Mouse (Mus musculus) CH12F3 (cell line): ENCODE data around the gene Meis1.

ENCODE experiments used
- in situ Hi-C: fragments of 300-500 bp; cut with MboI; formaldehyde crosslinking; loops from 2 replicates; pipeline ENCODE4 v1.14.3; 2020; ENCODE audit warnings: low sequenced_read_pairs

Meis1 gene

DNA sequence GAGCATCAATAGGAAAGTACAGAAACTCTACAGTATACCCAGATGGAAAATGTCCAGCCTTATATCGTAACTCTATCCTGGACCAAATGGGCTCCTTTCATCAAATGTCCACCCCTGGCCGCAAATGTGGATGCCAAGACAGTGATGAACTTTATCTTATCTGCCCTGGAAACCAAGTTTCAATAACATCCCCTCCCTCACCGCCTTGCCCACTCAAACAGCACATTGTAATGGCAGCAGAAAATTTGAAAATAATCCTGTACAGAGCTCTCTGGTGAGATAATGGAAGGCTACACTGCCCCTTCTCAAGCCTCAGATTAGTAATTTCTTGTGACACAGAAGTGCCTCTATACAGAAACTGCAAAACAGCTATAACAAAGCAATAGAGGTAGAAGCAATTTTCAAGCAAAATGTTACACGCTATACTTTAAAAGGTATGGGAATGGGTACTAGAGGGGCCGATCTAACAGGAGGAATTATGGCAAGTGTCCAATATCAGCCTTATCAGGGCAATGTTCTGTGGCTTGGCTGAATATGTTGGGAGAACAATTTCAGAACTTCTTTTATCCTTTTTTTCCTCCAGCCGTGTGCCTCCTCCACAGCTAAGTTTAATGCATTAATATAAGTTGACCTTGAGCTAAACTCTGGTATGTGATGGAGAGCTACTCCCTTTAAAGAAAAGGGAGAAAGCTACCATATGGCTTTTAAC lies 106.3 kb downstream of the Meis1 start:
- in situ Hi-C loops: no loop called here

DNA sequence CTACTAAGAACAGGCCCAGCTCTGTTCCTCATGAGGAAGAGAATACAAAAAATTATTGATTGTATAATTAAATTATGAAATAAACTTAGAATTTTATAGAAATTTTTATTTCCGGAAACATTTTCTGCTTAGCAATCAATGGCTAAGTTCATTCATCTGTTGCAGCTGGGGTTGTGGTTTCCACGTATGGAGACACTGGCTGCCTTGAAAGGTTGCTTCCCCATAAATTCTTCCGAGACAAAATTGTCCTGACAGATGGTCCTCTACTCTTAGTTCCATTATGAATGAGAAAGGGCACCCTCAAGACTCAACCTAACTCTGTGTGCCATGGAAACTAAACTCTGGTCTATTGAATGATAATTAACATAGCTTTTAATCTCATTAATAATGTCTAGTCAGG lies 111.9 kb downstream of the Meis1 start:
- in situ Hi-C loops: no loop called here

DNA sequence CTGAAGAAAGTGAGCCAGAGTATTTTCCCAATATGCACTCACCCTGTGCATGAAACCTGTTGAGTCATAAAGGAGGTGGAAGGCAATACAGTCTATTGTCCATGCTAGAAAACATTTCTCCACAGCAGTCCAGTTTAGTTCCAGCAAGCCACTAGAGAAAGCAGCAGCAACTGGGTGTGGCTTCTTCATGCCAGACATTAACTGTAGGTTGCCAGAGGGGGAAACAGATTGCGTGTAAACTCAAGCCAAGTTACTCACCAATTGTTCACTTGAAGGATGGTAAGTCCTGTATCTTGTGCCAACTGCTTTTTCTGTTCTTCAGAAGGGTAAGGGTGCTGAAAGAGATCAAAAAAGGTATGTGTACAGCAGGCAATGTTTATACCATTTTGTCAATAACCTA lies 113.4 kb downstream of the Meis1 start:
- in situ Hi-C loops: no loop called here

DNA sequence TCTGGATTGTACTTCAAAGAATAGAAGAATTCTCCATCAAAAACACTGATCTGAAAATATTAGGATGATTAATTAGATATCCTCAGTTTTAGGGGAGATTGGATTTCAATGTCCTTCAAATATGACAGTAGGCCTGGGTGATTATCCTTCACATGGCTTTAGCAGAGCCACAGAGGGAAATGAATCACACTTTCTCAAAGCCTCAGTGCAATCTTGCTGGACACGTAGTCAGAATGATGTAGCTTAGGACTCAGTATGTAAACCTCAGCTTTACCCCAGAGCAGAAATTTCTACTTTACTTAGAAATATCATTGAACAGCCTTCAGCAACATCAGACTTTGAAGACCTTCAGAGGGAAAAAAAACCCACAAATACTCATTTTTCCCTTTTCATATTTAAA lies 113.9 kb downstream of the Meis1 start:
- in situ Hi-C loops: no loop called here

DNA sequence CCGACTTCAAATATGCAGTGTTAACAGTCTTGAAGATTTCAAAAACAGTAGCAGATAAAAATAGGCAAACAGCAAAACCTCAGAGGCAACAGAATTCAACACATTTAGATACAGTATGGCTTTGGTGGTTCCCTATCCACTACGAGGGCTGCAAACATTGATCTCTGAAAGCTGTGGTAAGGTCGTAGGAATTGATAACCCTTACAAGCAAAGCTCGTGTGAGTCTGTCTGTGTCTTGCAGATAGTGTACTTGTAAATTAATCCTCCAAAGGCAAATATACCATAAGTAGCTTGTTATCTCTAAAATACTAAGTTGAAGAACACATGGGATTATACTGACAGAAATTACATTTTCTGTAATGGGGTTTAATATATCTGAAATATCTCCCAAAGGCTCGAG lies 114.5 kb downstream of the Meis1 start:
- in situ Hi-C loops: no loop called here

DNA sequence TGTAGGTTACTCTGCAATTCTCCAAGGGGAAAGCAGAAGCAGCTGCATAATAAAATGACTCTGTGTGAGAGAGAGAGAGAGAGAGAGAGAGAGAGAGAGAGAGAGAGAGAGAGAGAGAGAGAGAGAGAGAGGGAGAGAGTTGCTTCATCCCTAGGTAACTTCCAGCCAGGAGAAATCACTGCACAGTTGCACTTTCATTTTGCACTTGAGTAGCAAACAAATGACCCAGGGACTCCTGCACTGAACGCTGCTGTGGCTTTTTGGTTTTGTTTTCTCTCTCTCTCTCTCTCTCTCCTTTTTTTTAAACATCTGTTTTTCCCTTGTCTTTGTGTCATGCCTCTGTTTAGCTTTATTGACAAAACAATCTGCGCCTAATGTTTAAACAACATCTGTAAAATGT lies 118.3 kb downstream of the Meis1 start:
- in situ Hi-C loops: no loop called here

DNA sequence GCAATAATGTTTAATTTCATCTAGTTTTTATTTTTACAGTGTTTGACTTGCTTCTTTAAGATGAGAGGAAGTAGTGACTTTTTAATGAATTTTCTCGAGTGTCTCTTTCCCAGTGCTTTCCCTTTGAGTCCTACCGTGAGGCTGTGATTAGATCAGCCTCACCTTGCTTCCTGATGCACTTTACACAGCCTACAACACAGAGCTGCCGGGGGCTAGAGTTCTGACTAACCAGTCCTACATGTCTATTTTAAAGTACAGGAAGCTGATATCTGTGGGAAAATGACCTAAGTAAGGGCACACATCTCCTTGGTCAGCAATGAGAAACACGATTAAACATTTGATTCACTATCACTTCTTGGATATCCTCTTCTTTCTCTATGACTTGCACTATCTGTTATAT lies 119.9 kb downstream of the Meis1 start:
- in situ Hi-C loops: no loop called here

DNA sequence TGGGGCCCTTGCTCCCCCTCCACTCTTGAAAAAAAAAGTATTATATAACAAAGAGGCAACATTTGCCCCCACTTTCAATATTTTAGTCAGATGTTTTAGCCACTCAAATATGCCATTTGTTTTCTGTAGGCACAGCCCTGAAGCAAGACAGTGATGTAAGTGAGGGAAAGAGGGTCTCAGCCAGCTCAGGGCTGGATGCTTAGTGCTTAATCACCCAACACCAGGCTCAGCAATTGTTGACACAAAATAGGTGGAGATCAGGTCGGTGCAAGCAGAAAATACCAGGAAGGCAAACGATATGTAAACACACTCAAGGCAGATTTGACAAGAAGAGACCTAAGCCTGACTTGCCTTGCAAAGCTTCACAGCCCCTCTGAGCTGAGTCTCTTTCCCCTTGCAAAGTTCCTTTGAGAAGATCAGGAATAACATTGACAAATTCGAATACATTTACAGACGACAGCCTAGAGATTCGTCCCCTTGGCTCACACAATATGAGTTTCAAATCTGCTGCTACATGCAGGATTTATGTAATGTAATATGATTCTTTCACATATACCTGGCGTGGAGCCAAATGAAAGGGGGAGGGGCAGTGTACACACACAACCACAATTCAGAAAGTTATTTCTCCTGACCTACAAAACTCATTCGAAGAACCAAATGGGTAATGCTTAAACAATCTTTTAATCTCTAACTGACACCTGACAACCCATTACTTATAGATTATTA lies 120.7 kb downstream of the Meis1 start:
- in situ Hi-C loops: no loop called here

DNA sequence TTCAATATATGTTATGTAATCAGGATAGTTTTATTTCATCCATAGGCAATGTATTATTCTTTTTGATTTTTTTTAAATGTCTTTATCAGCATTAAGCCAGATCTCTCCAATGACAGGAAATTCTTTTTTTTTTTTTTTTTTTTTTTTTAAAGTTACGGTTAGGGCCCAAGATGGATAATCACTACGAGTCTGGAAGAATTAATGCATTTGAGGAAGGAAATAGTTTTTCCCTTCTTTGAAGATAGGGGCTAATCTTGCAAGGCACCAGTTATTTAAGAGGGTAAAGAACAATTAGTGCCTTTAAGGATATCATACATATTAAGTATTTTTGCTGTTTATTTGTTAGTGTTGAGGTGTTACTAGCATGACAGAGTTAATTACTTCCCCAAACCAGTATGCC lies 121.5 kb downstream of the Meis1 start:
- in situ Hi-C loops: no loop called here

DNA sequence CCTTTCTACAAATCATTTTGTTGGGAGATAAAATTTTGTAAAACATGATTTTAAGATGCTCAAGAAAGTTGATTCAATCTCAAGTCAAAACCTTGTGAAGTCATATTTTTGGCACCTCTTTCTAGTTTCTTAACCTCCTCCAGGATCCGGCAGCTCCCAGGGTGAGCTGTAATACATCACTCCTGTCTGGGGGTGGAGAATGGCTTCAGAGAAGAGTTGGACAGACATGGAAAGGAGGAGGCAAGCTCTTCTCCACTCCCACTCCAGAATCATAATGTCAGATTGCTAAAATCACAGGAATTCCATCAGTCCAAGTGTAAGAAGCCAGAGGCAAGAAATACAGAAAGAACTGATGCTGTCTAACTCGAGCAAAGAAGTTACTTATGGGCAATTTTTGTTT lies 126.3 kb downstream of the Meis1 start:
- in situ Hi-C loops: no loop called here

DNA sequence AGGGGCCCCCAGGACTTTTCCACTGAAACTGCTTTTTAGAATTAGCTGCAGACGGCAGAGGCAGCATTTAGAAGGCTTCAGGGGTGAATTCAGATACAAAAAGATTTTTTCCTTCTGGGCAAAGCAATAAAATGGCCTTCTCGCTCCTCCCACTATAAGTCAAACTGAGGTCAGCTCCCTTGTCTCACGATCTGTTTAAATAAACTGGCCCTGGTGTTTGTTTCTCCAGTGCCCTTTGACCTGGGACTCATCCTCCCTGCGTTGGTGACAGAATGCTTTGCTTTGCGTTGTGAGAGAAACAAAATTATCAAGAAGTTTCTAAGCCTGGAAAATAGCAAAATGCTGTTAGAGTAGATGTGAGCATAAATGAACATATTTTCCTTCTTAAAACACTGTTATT lies 129.6 kb downstream of the Meis1 start:
- in situ Hi-C loops: no loop called here

DNA sequence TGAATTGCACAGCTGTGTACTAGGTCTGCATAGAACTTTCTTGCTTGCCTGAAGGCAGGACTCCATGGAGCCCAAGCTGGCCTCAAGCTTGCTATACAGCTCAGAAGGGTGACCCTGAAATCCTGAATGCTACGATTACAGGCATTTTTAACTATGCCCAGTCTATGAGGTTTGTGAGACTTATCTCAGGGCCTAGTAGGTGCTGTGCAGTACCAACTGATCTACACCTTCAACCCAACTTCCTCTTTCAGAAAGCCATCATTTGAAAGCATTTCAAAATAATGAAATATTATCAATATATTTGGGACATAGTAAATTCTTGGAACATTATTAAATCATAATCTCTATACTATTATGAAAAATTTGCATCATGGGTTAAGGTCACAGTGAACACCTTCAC lies 130.1 kb downstream of the Meis1 start:
- in situ Hi-C loops: no loop called here

DNA sequence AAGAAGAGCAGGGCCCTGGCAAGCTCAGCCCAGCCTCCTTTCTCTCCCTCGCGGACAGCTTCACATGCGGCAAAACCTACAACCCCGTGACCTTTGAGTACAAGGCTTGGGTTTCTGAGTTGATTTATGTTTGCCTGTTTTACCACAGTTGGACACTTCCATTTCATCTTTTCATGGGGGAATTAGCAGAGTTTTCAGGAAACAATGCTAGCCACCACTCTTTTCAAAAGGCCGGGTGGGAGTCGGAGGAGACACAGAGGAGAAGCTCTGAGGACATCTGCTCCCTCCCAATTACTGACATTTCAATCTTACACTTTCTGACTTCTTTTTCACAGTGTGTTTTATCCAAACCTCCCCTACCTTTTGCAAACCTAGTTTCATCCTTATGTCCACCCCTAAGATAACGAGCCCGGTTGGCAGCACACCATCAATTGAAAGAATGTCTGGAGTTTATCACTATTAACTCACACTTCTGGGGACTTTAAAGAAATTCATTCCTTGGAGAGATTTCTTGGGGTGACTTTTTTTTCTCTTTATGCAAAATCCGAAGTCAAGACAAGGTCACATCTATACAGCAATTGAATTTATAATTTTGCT lies 133.0 kb downstream of the Meis1 start:
- in situ Hi-C loops: no loop called here

DNA sequence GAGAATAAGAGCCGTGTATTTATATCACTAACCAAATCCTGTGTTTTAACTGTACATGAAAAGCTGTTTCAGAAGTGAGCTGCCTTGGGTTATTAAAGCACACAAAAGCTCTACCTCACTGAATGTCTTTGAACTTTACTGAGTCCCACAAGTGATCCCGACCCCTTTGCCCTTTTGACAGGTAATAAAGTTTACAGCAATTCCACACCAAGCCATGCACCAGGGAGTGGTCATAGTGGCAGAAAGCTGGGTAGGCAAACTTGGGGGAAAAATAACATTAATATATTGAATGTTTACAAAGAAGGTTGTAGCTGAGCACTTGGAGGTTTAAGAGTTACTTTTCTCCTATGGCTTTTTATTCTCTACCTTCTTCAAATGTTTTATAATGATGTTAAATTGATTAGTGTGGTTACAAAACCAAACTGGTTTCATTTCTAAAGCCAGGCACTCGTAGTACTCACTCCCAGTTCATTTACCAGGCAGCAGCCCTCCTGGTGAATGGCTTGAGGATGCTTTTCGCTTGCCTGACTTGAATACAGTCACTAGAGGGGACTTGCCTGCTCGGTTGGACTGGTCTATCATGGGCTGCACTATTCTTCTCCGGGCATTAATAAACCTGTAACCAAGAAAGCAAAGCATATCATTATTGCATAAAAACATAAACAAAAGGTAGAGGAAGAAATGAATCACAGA lies 133.6 kb downstream of the Meis1 start:
- in situ Hi-C loops: no loop called here

DNA sequence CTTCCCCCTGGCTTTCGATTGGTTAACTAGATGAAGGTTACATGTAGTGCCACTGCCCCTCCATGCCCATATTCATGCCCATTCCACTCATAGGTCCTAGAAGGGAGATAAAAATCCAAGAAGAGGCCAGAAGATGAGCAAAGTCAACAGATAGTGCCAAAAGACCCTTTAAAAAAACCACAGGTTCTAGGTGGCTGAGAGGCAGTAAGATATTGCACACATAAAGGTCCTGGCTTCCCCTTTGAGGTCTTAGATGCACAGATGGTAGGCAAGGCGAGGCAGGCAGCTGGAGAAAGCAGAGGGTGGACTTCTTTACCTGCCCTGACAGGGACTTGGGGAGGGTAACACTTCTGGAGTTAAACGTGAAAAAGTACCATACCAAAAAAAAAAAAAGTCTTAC lies 134.8 kb downstream of the Meis1 start:
- in situ Hi-C loops: no loop called here

DNA sequence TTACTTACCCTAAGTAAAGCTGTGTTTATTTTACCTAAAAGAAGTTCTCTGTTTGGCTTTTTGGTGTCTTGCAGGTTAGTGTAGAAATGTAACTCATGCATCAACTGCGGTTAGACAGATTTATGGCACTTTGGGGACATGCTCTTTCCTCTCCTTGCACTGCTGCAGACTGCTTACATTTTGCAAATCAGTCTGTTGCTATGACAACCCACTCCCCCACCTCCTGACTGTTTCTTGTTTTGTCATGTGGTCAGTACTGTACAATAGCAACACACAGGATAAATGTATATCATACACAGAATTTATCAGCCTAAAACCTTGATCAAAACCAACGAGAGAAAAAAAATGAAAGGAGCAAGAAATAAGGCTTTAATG lies 135.3 kb downstream of the Meis1 start:
- in situ Hi-C loops: no loop called here

DNA sequence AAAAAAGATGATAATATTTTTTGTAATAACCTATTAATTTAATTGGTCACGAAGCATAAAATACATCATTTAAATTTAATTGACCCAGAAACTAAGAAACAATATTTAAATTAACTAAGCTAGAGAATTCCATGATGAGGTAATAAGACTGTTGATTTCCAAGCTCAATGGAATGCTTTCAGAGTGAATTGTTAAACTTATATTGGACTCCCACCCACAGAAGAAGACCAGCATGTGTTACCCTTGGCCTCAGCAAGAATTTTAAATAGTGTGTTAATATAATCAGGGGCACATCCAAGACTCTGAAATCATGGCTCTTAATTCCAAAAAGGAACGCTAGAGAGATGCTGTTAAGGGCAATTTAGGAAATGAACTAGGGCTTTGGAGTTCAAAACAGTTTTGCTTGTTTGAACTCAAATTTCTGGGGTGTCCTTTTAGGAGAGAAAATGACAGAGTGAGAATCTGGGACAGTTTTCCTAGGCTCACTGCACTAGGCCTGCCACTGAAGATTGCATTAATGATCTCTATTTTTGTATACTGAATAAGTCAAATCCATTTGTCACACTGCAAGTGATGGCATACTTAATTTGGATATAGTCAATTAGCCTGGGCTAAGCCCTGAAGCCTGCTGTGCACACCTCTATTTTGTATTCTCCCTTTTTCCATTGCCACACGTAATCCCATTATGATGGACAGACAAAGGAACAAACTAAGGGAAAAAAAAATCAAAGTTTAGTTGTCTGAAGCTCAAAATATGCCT lies 135.9 kb downstream of the Meis1 start:
- in situ Hi-C loops: no loop called here

DNA sequence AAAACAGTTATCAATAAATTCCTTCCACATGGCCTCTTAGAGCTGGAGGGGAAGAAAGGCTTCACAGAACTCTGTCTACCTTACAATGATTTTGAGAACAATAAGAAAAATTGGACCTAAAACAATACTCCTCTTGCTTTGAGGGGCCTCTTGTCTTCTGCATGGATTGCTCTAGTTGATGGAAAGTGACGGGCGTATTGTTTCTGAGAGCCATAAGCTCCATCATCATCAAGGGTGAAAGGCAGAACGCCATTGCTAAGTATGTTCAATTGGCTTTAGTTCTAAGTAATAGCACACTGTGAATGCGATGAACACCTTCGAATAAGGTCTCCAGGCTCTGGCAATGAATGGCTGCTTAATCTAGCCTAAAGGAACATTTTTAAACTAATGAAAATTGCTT lies 136.5 kb downstream of the Meis1 start:
- in situ Hi-C loops: no loop called here

DNA sequence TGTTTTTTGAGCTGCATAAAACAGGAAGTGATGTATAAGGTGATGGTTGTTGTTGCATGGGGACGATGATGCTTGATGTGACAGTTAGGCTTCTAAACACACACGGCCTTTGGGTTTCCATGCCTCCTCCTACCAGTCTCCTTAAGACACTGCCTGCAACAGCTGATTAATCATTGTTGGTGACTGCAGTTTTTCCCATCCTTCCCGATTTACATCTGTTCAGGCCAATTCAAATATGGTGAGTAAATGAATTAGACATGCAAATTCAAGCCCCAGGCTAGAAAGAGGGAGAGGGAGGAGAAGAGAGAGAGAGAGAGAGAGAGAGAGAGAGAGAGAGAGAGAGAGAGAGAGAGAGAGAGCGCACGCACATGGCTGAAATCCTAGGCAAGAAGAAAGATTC lies 138.0 kb downstream of the Meis1 start:
- in situ Hi-C loops: no loop called here

DNA sequence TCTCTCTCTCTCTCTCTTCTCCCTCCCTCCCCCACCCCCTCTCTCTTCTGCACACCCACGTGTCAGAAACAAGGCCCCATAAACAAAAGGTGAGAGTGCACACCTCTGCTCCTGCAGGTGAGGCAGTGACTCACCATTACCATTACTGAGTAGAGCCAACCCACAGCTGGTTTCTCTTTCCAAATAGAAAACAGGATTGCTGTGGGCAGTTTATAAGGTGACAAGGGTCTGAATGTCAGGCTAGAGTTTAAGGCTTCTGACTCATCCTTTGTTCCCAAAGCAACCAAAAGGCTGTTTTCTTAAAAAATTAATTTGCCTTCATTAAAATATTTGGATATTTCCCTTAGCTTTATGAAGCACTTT lies 139.3 kb downstream of the Meis1 start:
- in situ Hi-C loops: no loop called here

DNA sequence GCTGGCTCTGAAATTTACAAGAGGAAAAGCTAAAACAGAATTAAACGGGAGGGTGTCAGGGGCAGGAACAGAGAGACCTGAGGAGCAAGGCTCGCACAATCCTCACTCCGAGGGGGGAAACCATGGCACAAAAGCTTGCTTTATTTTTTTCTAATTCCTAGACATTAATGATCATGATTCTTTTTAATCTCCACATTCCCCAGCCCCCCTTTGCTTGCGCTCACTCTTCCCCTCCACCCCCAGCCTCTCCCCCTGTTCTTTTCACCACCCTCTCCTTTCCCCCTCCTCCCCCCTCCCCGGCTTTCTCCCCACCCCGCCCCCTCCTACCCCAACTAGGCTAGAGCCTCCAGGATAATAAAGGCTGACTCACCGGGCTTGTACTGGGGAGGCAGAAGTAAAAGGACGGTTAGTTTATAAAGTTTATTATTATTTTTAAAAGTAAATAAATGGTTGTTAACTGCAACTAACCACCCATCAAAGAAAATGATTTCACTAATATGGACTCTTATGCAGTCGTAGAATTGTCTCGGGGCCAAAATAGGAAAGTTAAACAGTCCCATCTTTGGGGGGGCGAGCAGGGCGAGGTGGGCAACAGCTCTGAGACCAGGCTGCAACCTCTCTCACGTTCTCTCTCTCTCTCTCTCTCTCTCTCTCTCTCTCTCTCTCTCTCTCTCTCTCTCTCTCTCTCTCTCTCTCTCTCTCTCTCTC lies 139.9 kb downstream of the Meis1 start:
- in situ Hi-C loops: no loop called here
